Mouse (Mus musculus) C2C12 (cell line): ENCODE measurements at regions not wholly inside any gene's neighbourhood (a gene's known extent, or its start where the extent isn't known, plus 50 kb on each side); places are given as distances from the start of the nearest gene placed in this dataset.

Source experiments
- H3K27me3 ChIP-seq: one replicate; pipeline ENCODE4 v1.6.1; 2011; ENCODE audit not compliant: control insufficient read depth, insufficient read depth, insufficient read length
- H3K36me3 ChIP-seq: one replicate; pipeline ENCODE4 v1.6.1; 2011; ENCODE audit not compliant: control insufficient read depth, insufficient read depth
- H3K4me3 ChIP-seq: one replicate; pipeline ENCODE4 v1.5.1; 2011; ENCODE audit warnings: mild to moderate bottlenecking, control low read depth; ENCODE audit not compliant: poor library complexity, insufficient read depth, severe bottlenecking
- H3K79me2 ChIP-seq: one replicate; pipeline ENCODE4 v1.6.1; 2011; ENCODE audit not compliant: control insufficient read depth, insufficient read depth
- H3K79me3 ChIP-seq: one replicate; pipeline ENCODE4 v1.6.1; 2011; ENCODE audit warnings: low read depth, control low read depth
- H3ac ChIP-seq: one replicate; pipeline ENCODE3; 2011; ENCODE audit warnings: low read depth; ENCODE audit not compliant: control insufficient read depth, insufficient read length
- CEBPB ChIP-seq: IDR thresholded peaks from one replicate; pipeline ENCODE4 v1.6.1; 2011; ENCODE audit warnings: low read depth, mild to moderate bottlenecking, control low read depth, moderate library complexity
- CTCF ChIP-seq: IDR thresholded peaks from one replicate; pipeline ENCODE4 v1.5.1; 2011; ENCODE audit not compliant: control insufficient read depth, insufficient read depth, insufficient read length
- FOSL1 ChIP-seq: IDR thresholded peaks from one replicate; pipeline ENCODE4 v1.8.0; 2011; ENCODE audit warnings: mild to moderate bottlenecking, low read length; ENCODE audit not compliant: poor library complexity, insufficient read depth, severe bottlenecking
- MAX ChIP-seq: IDR thresholded peaks from one replicate; pipeline ENCODE4 v1.6.1; 2011; ENCODE audit warnings: mild to moderate bottlenecking, control low read depth
- MYOD1 ChIP-seq: IDR thresholded peaks from one replicate; pipeline ENCODE4 v1.6.1; 2011; ENCODE audit warnings: low read depth; ENCODE audit not compliant: control insufficient read depth, insufficient read length
- MYOG ChIP-seq: IDR thresholded peaks from one replicate; pipeline ENCODE4 v1.6.1; 2011; ENCODE audit not compliant: control insufficient read depth, insufficient read length; ENCODE audit errors: extremely low read depth
- USF1 ChIP-seq: IDR thresholded peaks from one replicate; pipeline ENCODE4 v1.6.1; 2011; ENCODE audit warnings: low read depth, mild to moderate bottlenecking, control low read depth, moderate library complexity

DNA sequence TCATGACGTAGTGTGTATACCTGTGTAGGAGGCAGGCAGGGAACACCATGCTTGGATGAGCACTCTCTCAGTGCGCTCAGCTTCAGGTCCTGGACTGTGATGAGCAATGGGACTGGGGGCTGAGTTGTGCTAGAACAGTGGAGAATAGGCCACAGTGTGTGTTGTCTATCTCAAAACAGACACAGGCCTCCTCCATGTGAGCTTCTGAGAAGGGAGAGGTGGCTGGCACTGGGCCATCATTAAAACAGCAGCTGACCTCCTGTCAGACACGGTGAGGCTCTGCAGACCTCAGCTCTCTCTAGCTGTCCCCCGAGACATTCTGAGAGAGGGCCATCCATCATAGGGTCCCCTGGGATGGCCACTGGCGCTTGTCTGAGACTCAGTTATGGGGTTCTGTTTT is 119.0 kb upstream of the Cxcr4 start:
- H3K79me2 ChIP-seq: no peaks in the 10 kb centered on the region
- H3K4me3 ChIP-seq: no peak overlapping the region
- TF ChIP-seq FOSL1 (no peak), MAX (no peak), MYOG (no peak), CTCF (no peak), USF1 (no peak), MYOD1 (no peak), CEBPB (no peak)
- H3K27me3 ChIP-seq: no peaks in the 10 kb centered on the region
- H3ac ChIP-seq: no peak overlapping the region
- H3K36me3 ChIP-seq: no peaks in the 10 kb centered on the region
- no peaks in the 10 kb centered on the region for H3K79me3 ChIP-seq

DNA sequence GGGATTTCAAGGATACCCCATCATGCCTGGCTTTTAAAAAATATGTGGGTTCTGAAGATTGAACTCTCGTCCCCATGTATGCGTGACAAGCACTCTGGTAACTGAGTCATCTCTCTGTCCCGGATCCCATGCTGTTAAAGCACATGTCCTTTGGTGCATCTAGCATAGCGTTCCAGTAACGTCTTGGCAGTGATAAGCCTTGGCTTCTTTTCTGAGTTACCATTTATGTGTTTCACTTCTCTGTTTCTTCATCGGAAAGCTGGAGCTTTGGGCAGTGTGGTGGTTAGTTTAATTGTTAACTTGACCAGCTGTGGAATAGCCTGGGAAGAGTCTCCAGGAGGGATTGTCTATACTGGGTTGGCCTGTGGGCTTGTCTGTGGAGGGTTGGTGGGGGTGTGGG is 115.7 kb upstream of the Cxcr4 start:
- H3K79me2 ChIP-seq: no peaks in the 10 kb centered on the region
- H3K27me3 ChIP-seq: no peaks in the 10 kb centered on the region
- H3K36me3 ChIP-seq: no peaks in the 10 kb centered on the region
- no peak overlapping the region for H3ac ChIP-seq
- no peaks in the 10 kb centered on the region for H3K79me3 ChIP-seq
- TF ChIP-seq MYOG: no peak
- TF ChIP-seq USF1: no peak
- TF ChIP-seq FOSL1: no peak
- TF ChIP-seq CEBPB: no peak
- TF ChIP-seq MAX: no peak
- no peak for TF ChIP-seq MYOD1
- no peak for TF ChIP-seq CTCF
- no peak overlapping the region for H3K4me3 ChIP-seq

DNA sequence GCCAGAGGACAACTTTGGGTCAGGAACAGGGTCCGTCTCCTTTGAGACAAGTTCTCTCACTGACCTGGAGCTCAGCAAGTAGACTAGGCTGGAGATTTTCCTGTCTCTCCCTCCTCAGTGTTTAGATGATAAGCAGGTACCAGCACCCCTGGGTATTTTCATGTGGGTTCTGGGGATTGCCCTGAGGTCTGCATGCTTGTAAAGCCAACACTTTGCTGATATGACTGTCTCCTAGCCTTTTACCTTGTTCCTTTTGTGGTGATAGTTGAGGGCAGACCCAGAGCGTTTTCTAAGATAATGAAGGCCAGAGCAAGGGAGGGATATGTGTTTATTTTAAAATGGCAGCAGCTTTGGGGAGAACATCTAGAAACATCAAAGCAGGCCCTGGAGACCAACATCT is 114.1 kb upstream of the Cxcr4 start:
- H3K4me3 ChIP-seq: no peak overlapping the region
- TF ChIP-seq MYOG: no peak
- no peak for TF ChIP-seq MYOD1
- TF ChIP-seq FOSL1: no peak
- no peak for TF ChIP-seq CEBPB
- TF ChIP-seq USF1: no peak
- TF ChIP-seq MAX: no peak
- no peak for TF ChIP-seq CTCF
- H3K79me3 ChIP-seq: no peaks in the 10 kb centered on the region
- H3ac ChIP-seq: no peak overlapping the region
- no peaks in the 10 kb centered on the region for H3K79me2 ChIP-seq
- H3K36me3 ChIP-seq: no peaks in the 10 kb centered on the region
- no peaks in the 10 kb centered on the region for H3K27me3 ChIP-seq

DNA sequence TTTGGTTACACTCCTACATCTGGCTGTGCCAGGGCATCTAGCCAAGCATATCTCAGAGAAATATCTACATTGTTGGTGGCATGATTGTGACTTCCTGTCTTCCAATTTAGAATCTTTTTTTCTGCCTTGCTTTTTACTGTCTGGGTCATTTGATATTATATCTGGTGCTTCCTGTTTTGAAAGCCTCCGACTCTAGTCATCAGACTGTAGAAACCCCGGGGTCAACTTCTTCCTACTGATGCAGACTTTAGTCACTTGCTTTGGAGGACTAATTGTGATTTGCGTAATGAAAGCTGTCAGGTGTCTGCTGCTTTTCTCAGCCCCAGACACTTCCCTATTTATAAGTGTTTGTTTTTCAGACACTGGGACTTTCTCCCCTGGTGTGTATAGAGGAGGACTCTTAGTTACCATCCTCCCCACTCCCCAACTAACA is 113.0 kb upstream of the Cxcr4 start:
- Histone ChIP-seq H3K79me2 (no peaks in the 10 kb centered on the region), H3K79me3 (no peaks in the 10 kb centered on the region), H3K27me3 (no peaks in the 10 kb centered on the region), H3K36me3 (no peaks in the 10 kb centered on the region), H3ac (no peak overlapping the region), H3K4me3 (no peak overlapping the region)
- TF ChIP-seq MYOG: no peak
- TF ChIP-seq CEBPB: no peak
- no peak for TF ChIP-seq FOSL1
- no peak for TF ChIP-seq CTCF
- TF ChIP-seq USF1: no peak
- TF ChIP-seq MAX: no peak
- no peak for TF ChIP-seq MYOD1

DNA sequence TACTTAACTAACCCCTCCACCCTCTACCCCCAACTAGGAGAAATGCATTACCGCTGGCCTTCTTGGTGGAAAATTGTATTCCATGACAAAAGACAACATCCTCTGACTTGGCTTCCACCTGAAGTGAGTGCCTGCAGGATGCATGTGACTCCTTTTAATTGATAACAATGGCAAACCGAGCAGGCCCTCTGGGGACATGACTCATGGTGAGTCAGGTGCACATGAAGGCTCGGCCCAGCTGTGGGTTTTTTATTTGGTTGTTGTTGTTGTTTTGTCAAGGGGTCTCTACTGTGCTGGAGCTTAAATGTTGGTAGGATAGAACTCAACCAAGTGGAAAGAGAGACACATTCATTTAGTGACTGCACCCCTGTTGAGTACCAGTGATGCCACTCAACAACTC is 109.2 kb upstream of the Cxcr4 start:
- H3K36me3 ChIP-seq: no peaks in the 10 kb centered on the region
- no peaks in the 10 kb centered on the region for H3K79me2 ChIP-seq
- no peaks in the 10 kb centered on the region for H3K27me3 ChIP-seq
- H3K4me3 ChIP-seq: no peak overlapping the region
- H3ac ChIP-seq: no peak overlapping the region
- no peaks in the 10 kb centered on the region for H3K79me3 ChIP-seq
- no peak for TF ChIP-seq CEBPB
- TF ChIP-seq MYOG: no peak
- no peak for TF ChIP-seq USF1
- peak; percentile 29 for TF ChIP-seq MAX
- TF ChIP-seq MYOD1: peak; percentile 66
- TF ChIP-seq CTCF: no peak
- TF ChIP-seq FOSL1: peak; percentile 38

DNA sequence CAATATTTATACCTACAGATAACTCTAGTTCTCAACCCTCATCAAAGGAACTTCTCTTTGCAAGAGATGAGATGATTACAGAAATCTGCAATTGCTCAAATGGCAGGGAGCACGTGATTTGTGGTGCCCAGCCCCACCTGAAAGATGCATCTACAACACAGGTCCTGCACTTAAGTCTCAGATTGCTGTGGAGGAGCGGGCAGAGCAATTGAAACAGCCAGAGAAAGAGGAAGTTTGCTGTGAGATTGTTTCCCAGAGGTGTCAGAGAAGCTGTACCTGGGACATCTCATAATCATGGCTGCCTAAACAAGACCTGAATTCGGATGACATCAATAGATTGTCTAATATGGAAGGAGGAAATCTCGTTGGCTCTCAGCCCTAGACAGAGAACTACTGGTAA is 105.9 kb upstream of the Cxcr4 start:
- Histone ChIP-seq H3K79me3 (no peaks in the 10 kb centered on the region), H3K27me3 (no peaks in the 10 kb centered on the region), H3ac (no peak overlapping the region), H3K79me2 (no peaks in the 10 kb centered on the region), H3K4me3 (no peak overlapping the region), H3K36me3 (no peaks in the 10 kb centered on the region)
- no peak for TF ChIP-seq CTCF
- TF ChIP-seq MAX: no peak
- TF ChIP-seq USF1: no peak
- no peak for TF ChIP-seq FOSL1
